Mouse (Mus musculus) ES-E14 (cell line): ENCODE results near the gene Zfp54. TPM values are rescaled to one million over a fixed set of nuclear protein-coding genes. Genes with fewer than 3 reads are reported as not detected.
A peak's percentile ranks its signal among the peaks of the same experiment; 100 is the strongest.

ENCODE experiments used
- DNase-seq: peaks from one replicate; pipeline ENCODE4 v3.0.0-alpha.2; 2013; ENCODE audit warnings: low read depth, low spot score
- H3K27ac ChIP-seq: 2 replicates; pipeline ENCODE4 v1.5.1; 2012; ENCODE audit warnings: low read depth, mild to moderate bottlenecking, low read length, moderate library complexity, mixed read lengths; ENCODE audit not compliant: poor library complexity, insufficient read depth, severe bottlenecking
- H3K36me3 ChIP-seq: 2 replicates; pipeline ENCODE4 v1.6.1; 2012; ENCODE audit warnings: mild to moderate bottlenecking, low read length, moderate library complexity, mixed read lengths; ENCODE audit not compliant: control insufficient read depth, poor library complexity, insufficient read depth, severe bottlenecking
- H3K4me1 ChIP-seq, 2 experiments: fragments of 150-350 bp in 1 of 2; sonication (generic) in 1 of 2; 2 replicates each; pipeline ENCODE4 v1.6.1; 2012; ENCODE audit warnings: low read length in 2 of 2, mild to moderate bottlenecking in 1 of 2, mixed read lengths in 1 of 2; ENCODE audit not compliant: control insufficient read depth in 2 of 2, insufficient read depth in 2 of 2, poor library complexity in 1 of 2
- H3K4me3 ChIP-seq, 2 experiments: fragments of 150-350 bp in 1 of 2; sonication (generic) in 1 of 2; 2 replicates each; pipeline ENCODE4 v1.5.1; 2012; ENCODE audit warnings: low read length in 2 of 2, low read depth in 1 of 2, mild to moderate bottlenecking in 1 of 2, mixed read lengths in 1 of 2; ENCODE audit not compliant: insufficient read depth in 1 of 2, poor library complexity in 1 of 2, severe bottlenecking in 1 of 2
- H3K9ac ChIP-seq: 2 replicates; pipeline ENCODE4 v1.6.1; 2012; ENCODE audit warnings: low read depth, mild to moderate bottlenecking, low read length, mixed read lengths; ENCODE audit not compliant: poor library complexity, insufficient read depth, severe bottlenecking
- H3K9me3 ChIP-seq: fragments of 150-350 bp; sonication (generic); 2 replicates; pipeline ENCODE4 v1.6.1; 2012; ENCODE audit warnings: low read depth, mild to moderate bottlenecking, low read length; ENCODE audit not compliant: control insufficient read depth, insufficient read depth
- CHD2 ChIP-seq: IDR thresholded peaks from 2 replicates; pipeline ENCODE4 v1.6.1; 2014; ENCODE audit warnings: mild to moderate bottlenecking, low read depth, low read length, inconsistent platforms
- HCFC1 ChIP-seq: IDR thresholded peaks from 2 replicates; pipeline ENCODE4 v1.6.1; 2012; ENCODE audit warnings: low read length, inconsistent platforms, borderline replicate concordance; ENCODE audit not compliant: insufficient read depth
- MAFK ChIP-seq: IDR thresholded peaks from 2 replicates; pipeline ENCODE4 v1.6.1; 2014; ENCODE audit warnings: mild to moderate bottlenecking, low read depth, low read length, inconsistent platforms; ENCODE audit not compliant: insufficient read depth
- ZC3H11A ChIP-seq: IDR thresholded peaks from 2 replicates; pipeline ENCODE4 v1.6.1; 2012; ENCODE audit warnings: low read depth, mild to moderate bottlenecking, inconsistent platforms, low read length, borderline replicate concordance
- ZNF384 ChIP-seq: IDR thresholded peaks from 2 replicates; pipeline ENCODE4 v1.6.1; 2012; ENCODE audit warnings: low read depth, low read length, inconsistent platforms
- in situ Hi-C, 2 experiments: fragments of 600-800 bp; cut with MboI; formaldehyde crosslinking; loops; one replicate each; pipeline ENCODE4 v1.15.1; 2025; ENCODE audit warnings: low sequenced_read_pairs in 2 of 2, inconsistent platforms in 1 of 2; ENCODE audit not compliant: unreplicated experiment in 2 of 2
- total RNA-seq: library from RNA; depleted of rRNA; stranded (reverse); fragments of 300-350 nt; gene quantifications from 2 replicates; pipeline ENCODE4 v1.2.3, GENCODE M21; 2012; rRNA removed

The Zfp54 gene
- 2.7 and 3.3 TPM in 2 replicates for total RNA-seq

GRCm38 (mm10) chr17:21422664-21423599 is at the start of gene Zfp54:
Gene Zfp54, plus strand, starts transcription at chr17:21423227.
- peak within 1 kb of the TSS; percentile 69 to 83 for H3K4me3 ChIP-seq
- H3K36me3 ChIP-seq, result no peaks in the 10 kb centered on the region
- in situ Hi-C loops, result loop anchor here in 1 of 2 experiments (5.0 kb wide), 1 partner anchor 151 kb away; no protein-coding TSS in a partner anchor

GRCm38 (mm10) chr17:21375311-21375710 is 47.7 kb upstream of the Zfp54 start:
- in situ Hi-C loops, result no loop called here
- peak; percentile 49 for DNase-seq
- no peaks in the 10 kb centered on the region for H3K36me3 ChIP-seq
- H3K4me1 ChIP-seq, result no peaks in the 10 kb centered on the region
- no peak overlapping the region for H3K9ac ChIP-seq
- H3K9me3 ChIP-seq, result no peaks in the 10 kb centered on the region
- no peak overlapping the region for H3K4me3 ChIP-seq
- H3K27ac ChIP-seq, result no peak overlapping the region
- no peak for TF ChIP-seq HCFC1
- TF ChIP-seq CHD2, result peak; percentile 80

More at GRCm38 (mm10) chr17:21422664-21423599, at the start of gene Zfp54:
- H3K9ac ChIP-seq, result peak within 1 kb of the TSS; percentile 80
- H3K9me3 ChIP-seq, result no peaks in the 10 kb centered on the region
- TF ChIP-seq HCFC1 (peak; percentile 67; the same call in 1 of the 2 replicates), CHD2 (no peak), ZC3H11A (peak; percentile 97)
- H3K27ac ChIP-seq, result peak within 1 kb of the TSS; percentile 70
- H3K4me1 ChIP-seq, result no peaks in the 10 kb centered on the region
- DNase-seq, result peak; percentile 64

- H3K4me1 ChIP-seq, result no peaks in the 10 kb centered on the region
- no peak for DNase-seq
- no peak for TF ChIP-seq HCFC1
- TF ChIP-seq MAFK, result no peak
- TF ChIP-seq CHD2, result no peak
- TF ChIP-seq ZNF384, result no peak
- TF ChIP-seq ZC3H11A, result no peak
- peak within 1 kb of the TSS; percentile 53 to 62 for H3K4me3 ChIP-seq
- no peaks in the 10 kb centered on the region for H3K36me3 ChIP-seq
- 0 out of 2 replicates have a peak within 1 kb of the TSS, but pooled peaks have one; percentile 28 for H3K9ac ChIP-seq
- H3K9me3 ChIP-seq, result no peaks in the 10 kb centered on the region
- in situ Hi-C loops, result no loop called here
- H3K27ac ChIP-seq, result no peak within 1 kb of the TSS
Measured at GRCm38 (mm10) chr17:21383391-21384056, 39.5 kb upstream of the Zfp54 start, which contains the start of gene Zfp677. Gene Zfp677, plus strand, starts transcription at chr17:21383748.

GRCm38 (mm10) chr17:21384057-21384411 is 39.0 kb upstream of the Zfp54 start:
- DNase-seq, result no peak
- no peak overlapping the region for H3K27ac ChIP-seq
- 0 out of 2 replicates have a peak overlapping the region, but pooled peaks have one; percentile 28 for H3K9ac ChIP-seq
- no peaks in the 10 kb centered on the region for H3K4me1 ChIP-seq
- H3K36me3 ChIP-seq, result no peaks in the 10 kb centered on the region
- peak overlapping the region; percentile 53 to 62 for H3K4me3 ChIP-seq
- no peak for TF ChIP-seq MAFK
- TF ChIP-seq ZNF384, result no peak
- TF ChIP-seq HCFC1, result no peak
- no peak for TF ChIP-seq ZC3H11A
- no peak for TF ChIP-seq CHD2
- in situ Hi-C loops, result no loop called here
- H3K9me3 ChIP-seq, result no peaks in the 10 kb centered on the region
